In the genomic region with DNA sequence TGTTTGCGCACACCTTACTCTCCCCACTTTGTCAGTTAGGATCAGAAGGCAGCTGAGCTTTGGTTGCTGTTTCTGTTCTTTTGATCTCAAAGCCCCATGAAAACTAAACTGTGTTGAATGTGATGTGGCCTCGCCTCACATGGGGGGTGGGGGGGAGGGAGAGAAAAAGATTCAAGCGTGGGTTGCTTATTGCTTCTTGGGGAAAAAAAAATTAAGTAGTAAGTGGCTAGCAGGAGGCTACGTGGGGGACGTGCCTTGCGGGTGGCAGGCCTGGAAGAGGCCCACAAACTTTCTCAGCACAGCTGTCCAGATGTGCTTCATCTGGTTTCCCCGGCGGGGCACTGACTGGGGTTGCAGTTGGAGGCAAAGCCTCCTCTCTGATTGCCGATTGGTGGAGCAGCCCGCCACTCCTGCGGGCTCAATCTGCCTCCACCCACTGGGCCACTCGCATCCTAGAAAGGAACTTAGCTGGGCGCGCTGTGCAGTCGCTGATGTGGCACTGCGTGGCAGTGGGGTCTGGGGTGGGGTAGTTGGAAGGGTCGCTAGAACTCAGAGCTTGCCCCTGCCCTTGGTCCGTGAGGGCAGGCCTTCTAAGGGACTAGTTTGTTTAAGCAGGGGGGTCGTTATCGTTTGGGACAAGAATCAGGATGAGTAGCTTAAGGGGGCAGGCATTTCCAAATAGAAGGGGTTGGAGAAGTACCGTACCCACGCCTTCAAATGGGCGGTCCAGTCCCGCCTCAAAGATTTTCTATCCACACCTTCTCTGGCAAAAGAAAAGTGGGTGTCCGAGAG, we compare ENCODE assay signal across 9 mouse cellular contexts. TPM values are rescaled to one million over a fixed set of nuclear protein-coding genes. Genes with fewer than 3 reads are reported as not detected.
DNase-seq lines count a peak whose midpoint lies in the region; ATAC-seq lines count a peak whose summit lies in the region.
"Had no signal": no experiment of that assay in that cellular context is flagged by ENCODE, and none has a peak within 500 bp of the region (broad histone marks: within the 10 kb centered on the region; RNA-seq: fewer than 3 reads in every experiment).

A gene (minus strand): TSS at position 343 of the 792 bp plus-strand sequence.

- no peak within 1 kb of the TSS; the same call in 1 of the 2 replicates for H3K9ac ChIP-seq in hindbrain, embryonic 11.5 days (ENCODE audit: low read depth, low read length)

- peak within 1 kb of the TSS; percentile 68 for H3K4me2 ChIP-seq in hindbrain, embryonic 11.5 days (replicated peaks; ENCODE audit: low read depth, low read length)

- H3K4me3 ChIP-seq in hindbrain, embryonic 11.5 days (ENCODE audit: low read depth, low read length) = peak within 1 kb of the TSS; percentile 34

- ATAC-seq in hindbrain, embryonic 11.5 days (ENCODE audit: low FRiP score) = peak; percentile 99

- WGBS in hindbrain, embryonic 11.5 days = 4% methylated on average over 25 of the region's 25 CpGs

- DNase-seq in WW6 (ENCODE audit: low read depth, low spot score) = peak; percentile 80
- peak; percentile 83 to 88 for DNase-seq in cerebellum, postnatal 10 days
- DNase-seq in frontal cortex, postnatal 14 days (ENCODE audit: low spot score in 2 of 2) = peak; percentile 58 to 70
- peak; percentile 84 for DNase-seq in hindbrain, embryonic 11.5 days (ENCODE audit: low spot score)
- peak; percentile 51 to 59 for DNase-seq in layer of hippocampus, adult 8-10 months (ENCODE audit: low spot score in 2 of 2)
- peak; percentile 78 to 79 for DNase-seq in lung, adult 18-20 months
- DNase-seq in ovary, postnatal 14 days (ENCODE audit: low spot score) = peak; percentile 78
- DNase-seq in urinary bladder, adult 2 months (ENCODE audit: low spot score) = peak; percentile 64

- no peaks in the 10 kb centered on the region for H3K27me3 ChIP-seq in hindbrain, embryonic 11.5 days (ENCODE audit: control insufficient read depth, insufficient read depth, low read length)

- H3K9me3 ChIP-seq in hindbrain, embryonic 11.5 days (ENCODE audit: control insufficient read depth, low read length) = no peaks in the 10 kb centered on the region

- no peaks in the 10 kb centered on the region for H3K4me1 ChIP-seq in hindbrain, embryonic 11.5 days (replicated peaks; ENCODE audit: control insufficient read depth, insufficient read depth, low read length)

- no peak within 1 kb of the TSS for H3K27ac ChIP-seq in hindbrain, embryonic 11.5 days (ENCODE audit: low read depth, low read length)
- H3K27ac ChIP-seq: macrophage had no signal

- H3K36me3 ChIP-seq in hindbrain, embryonic 11.5 days (ENCODE audit: control insufficient read depth, insufficient read depth, low read length) = no peaks in the 10 kb centered on the region

RNA-seq across cellular contexts. Expression of the gene that starts here (rescaled TPM):
- 8.2 and 12.8 TPM in 2 replicates for polyA plus RNA-seq in hindbrain, embryonic 11.5 days (2014; fragmentation: Nextera tagmentation; extraction: Ambion mirVana)
- 1 to 10 TPM in 2 of 4 experiments, under 1 TPM in 2; 0.47 to 1.1 (median 0.80) TPM for total RNA-seq in layer of hippocampus, adult 8-10 months (2022)
- polyA plus RNA-seq in urinary bladder, adult 2 months (2012; rRNA removed) = 15.1 and 15.3 TPM in 2 replicates
- polyA plus RNA-seq: macrophage had no signal
